Mouse (Mus musculus) left cerebral cortex, adult 18-20 months (tissue): ENCODE data around the gene Cbarp. TPM values are rescaled to one million over a fixed set of nuclear protein-coding genes. Genes with fewer than 3 reads are reported as not detected.

ENCODE experiments used
- DNase-seq, 2 experiments: peaks; one replicate each; pipeline ENCODE4 v3.0.0; 2021 to 2022; ENCODE audit warnings: low spot score in 2 of 2, mixed read lengths in 1 of 2
- total RNA-seq, 2 experiments: library from RNA; stranded (reverse); gene quantifications; 2 replicates each; pipeline ENCODE4 v1.2.3; 2021

Gene Cbarp
- total RNA-seq, 2 experiments from 2014 or later = 418 to 437 TPM

GRCm38 (mm10) chr10:80158307-80158986 is 17.8 kb upstream of the Cbarp start:
- DNase-seq = no peak

GRCm38 (mm10) chr10:80157141-80157929 is 16.7 kb upstream of the Cbarp start:
- no peak for DNase-seq

GRCm38 (mm10) chr10:80156752-80157053 is 16.1 kb upstream of the Cbarp start:
- DNase-seq = no peak

GRCm38 (mm10) chr10:80156002-80156751 is 15.5 kb upstream of the Cbarp start:
- DNase-seq = no peak

- DNase-seq = no peak
Observed at GRCm38 (mm10) chr10:80155277-80155676, 14.6 kb upstream of the Cbarp start.

GRCm38 (mm10) chr10:80154384-80154783 is 13.7 kb upstream of the Cbarp start:
- DNase-seq = no peak

- no peak for DNase-seq
Observed at GRCm38 (mm10) chr10:80153713-80154112, 13.1 kb upstream of the Cbarp start.

- DNase-seq = no peak
Observed at GRCm38 (mm10) chr10:80152873-80153260, 12.2 kb upstream of the Cbarp start.

- DNase-seq = no peak
Observed at GRCm38 (mm10) chr10:80152071-80152872, 11.6 kb upstream of the Cbarp start.

- DNase-seq = peak in 1 of 2 experiments; percentile 67
Observed at GRCm38 (mm10) chr10:80151211-80152034, 10.8 kb upstream of the Cbarp start.

GRCm38 (mm10) chr10:80150226-80151210 is 9.9 kb upstream of the Cbarp start:
- peak in 1 of 2 experiments; percentile 53 for DNase-seq

- DNase-seq = peak; percentile 95 to 98
Observed at GRCm38 (mm10) chr10:80149291-80150225, 8.9 kb upstream of the Cbarp start.

GRCm38 (mm10) chr10:80148610-80149290 is 8.1 kb upstream of the Cbarp start:
- DNase-seq = peak; percentile 91 to 95

- peak; percentile 60 to 65 for DNase-seq
Observed at GRCm38 (mm10) chr10:80147719-80148601, 7.3 kb upstream of the Cbarp start, which contains the start of gene Midn. Midn (plus strand) TSS chr10:80148272.

GRCm38 (mm10) chr10:80147146-80147718 is 6.6 kb upstream of the Cbarp start:
- DNase-seq = no peak

GRCm38 (mm10) chr10:80146568-80147011 is 6.0 kb upstream of the Cbarp start:
- DNase-seq = no peak
